Mouse (Mus musculus): Measurements from ENCODE around the gene Fam8a1. TPM values are rescaled to one million over a fixed set of nuclear protein-coding genes. Genes with fewer than 3 reads are reported as not detected.

Gene Fam8a1
- polyA plus RNA-seq, 1 experiment from 2014 or later: 22.0 TPM

DNA sequence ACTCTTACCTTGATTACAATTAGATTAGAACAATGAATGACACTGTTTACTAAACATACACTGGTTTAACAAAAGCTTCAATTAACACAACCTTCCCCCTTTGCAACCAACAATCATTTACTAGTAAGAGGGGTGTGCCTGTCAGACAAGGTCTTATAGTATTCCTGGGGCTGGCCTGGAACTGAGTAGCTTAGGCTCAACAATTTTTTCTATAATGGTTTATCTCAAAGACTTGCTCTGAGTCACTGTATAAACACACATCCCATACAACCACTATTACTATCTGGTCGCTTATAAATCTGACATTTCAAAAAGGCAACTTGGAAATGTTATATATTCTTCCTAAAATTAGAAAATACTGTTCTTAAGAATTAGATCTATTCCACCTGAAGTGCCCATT, 14.0 kb downstream of the Fam8a1 start:
- Histone ChIP-seq H3K4me3 (no peak overlapping the region), H3K36me3 (peaks cover 40% of the 10 kb centered on the region), H3K9ac (no peak overlapping the region), H3K9me3 (no peaks in the 10 kb centered on the region), H3K27me3 (replicated peaks) (no peaks in the 10 kb centered on the region), H3K4me1 (no peaks in the 10 kb centered on the region), H3K27ac (no peak overlapping the region), H3K4me2 (replicated peaks) (no peak overlapping the region)
- WGBS: 98% methylated on average over 1 of the region's 1 CpGs
- ATAC-seq (ENCODE audit: low FRiP score, low read depth): no peak

DNA sequence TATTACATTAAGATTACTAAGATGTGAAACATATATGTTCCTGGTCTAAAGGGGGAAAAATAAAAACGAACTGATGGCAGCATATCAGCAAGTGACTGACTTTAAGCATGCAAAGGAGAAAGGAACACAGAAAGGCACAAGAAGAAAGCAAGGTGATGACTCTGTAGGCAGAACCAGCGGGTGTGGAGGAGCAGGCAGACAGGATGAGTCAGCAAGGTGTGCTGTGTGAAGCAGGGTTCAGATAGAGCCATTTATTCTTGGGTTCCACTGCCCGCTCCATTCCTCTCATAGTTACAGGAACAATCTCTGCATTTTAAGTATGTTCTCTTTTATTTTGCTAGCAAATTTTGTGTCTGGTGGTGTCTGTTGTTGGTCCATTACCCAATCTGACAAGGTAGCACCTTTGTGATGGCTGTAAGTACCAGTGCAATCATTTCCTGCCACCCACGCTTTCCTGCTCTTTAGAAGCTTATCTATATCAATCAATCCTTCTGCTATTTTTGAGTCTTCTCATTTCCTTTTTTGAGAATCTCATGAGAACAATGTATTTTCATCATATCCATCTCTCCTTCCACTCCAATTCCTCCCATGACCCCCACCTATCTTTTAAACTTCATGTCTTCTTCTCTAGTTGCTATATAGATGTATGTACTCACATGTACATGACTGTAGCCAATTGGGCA, 21.4 kb downstream of the Fam8a1 start:
- Histone ChIP-seq H3K27ac (no peak overlapping the region), H3K36me3 (peaks cover 45% of the 10 kb centered on the region), H3K9ac (no peak overlapping the region), H3K4me2 (replicated peaks) (no peak overlapping the region), H3K9me3 (no peaks in the 10 kb centered on the region), H3K4me3 (no peak overlapping the region), H3K4me1 (peaks cover 4% of the 10 kb centered on the region; the same call in 1 of the 2 replicates), H3K27me3 (replicated peaks) (no peaks in the 10 kb centered on the region)
- 87% methylated on average over 4 of the region's 4 CpGs for WGBS
- no peak for ATAC-seq (ENCODE audit: low FRiP score, low read depth)

DNA sequence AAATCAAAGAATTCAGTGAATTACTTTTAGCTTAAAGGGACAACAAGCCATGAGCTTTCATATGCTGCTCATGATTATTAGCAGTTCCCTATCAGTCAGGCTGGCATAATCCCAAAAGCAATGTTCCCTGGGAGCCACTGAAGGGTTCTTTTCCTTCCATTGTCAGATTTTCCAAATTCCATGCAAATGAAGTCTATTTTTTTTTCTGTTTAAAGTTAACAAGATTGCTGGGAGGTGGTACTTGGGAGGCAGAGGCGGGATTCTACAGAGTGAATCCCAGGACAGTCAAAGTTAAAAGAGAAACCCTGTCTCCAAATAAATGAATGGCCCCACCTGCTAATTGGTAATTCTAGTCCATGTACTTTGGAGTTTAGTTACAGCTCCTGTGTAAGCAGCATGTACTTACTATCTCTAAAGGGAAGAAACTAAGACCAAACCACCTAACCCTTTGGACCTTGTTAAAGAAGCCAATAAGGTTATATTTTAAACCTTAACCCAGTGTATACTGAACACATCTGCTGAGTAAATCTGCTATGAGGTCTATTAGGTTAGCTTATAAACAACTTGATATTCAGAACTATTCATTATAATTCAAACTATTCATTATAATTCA, 26.1 kb downstream of the Fam8a1 start:
- no peak overlapping the region for H3K9ac ChIP-seq
- H3K4me3 ChIP-seq: no peak overlapping the region
- ATAC-seq (ENCODE audit: low FRiP score, low read depth): no peak
- no peak overlapping the region for H3K27ac ChIP-seq
- H3K4me1 ChIP-seq: peaks cover 4% of the 10 kb centered on the region; the same call in 1 of the 2 replicates
- no peaks in the 10 kb centered on the region for H3K27me3 ChIP-seq (replicated peaks)
- no peak overlapping the region for H3K4me2 ChIP-seq (replicated peaks)
- WGBS: 54% methylated on average over 1 of the region's 1 CpGs
- peaks cover 36% of the 10 kb centered on the region for H3K36me3 ChIP-seq
- no peaks in the 10 kb centered on the region for H3K9me3 ChIP-seq

DNA sequence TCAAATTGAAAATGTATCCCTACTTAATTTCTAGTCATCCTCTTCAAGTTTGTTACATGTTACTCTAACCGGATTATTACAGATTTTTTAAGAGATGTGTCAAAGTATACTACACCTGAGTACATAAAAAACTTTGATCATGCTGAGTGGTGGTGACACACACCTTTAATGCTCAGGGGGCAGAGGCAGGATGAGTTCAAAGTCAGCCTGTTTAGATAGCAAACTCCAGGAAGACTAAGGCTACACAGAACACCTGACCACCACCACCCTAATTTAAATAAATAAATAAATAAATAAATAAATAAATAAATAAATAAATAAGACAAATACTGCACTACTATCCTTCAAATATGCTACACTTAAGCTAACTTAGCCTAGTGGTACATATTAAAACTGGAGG, 26.6 kb downstream of the Fam8a1 start:
- 95% methylated on average over 1 of the region's 1 CpGs for WGBS
- Histone ChIP-seq H3K36me3 (peaks cover 30% of the 10 kb centered on the region), H3K4me1 (peaks cover 4% of the 10 kb centered on the region; the same call in 1 of the 2 replicates), H3K27ac (no peak overlapping the region), H3K4me2 (replicated peaks) (no peak overlapping the region), H3K9me3 (no peaks in the 10 kb centered on the region), H3K9ac (no peak overlapping the region), H3K27me3 (replicated peaks) (no peaks in the 10 kb centered on the region), H3K4me3 (no peak overlapping the region)
- ATAC-seq (ENCODE audit: low FRiP score, low read depth): no peak

DNA sequence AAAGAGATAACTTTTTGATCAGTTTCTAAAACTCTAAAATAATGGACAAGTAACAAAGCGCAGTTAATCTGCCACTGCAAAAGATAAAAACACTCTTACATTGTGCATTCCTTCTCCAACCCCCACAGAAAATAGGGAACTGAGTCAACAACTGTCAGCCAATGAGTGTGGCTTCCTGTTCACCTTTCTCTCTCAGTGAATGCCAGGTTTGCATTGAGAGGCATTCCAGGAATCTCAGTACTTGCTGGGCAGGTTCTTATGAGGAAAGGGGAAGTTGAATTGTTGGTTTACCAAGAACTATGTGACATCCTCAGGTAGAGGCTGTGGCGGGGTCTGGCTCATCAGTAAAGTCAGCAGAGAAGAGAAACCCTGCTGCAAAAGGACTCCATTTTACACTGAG, 27.5 kb downstream of the Fam8a1 start:
- H3K27me3 ChIP-seq (replicated peaks): no peaks in the 10 kb centered on the region
- H3K4me3 ChIP-seq: no peak overlapping the region
- peaks cover 32% of the 10 kb centered on the region for H3K36me3 ChIP-seq
- H3K27ac ChIP-seq: no peak overlapping the region
- no peak overlapping the region for H3K9ac ChIP-seq
- no peaks in the 10 kb centered on the region for H3K9me3 ChIP-seq
- no peak overlapping the region for H3K4me2 ChIP-seq (replicated peaks)
- H3K4me1 ChIP-seq: peaks cover 4% of the 10 kb centered on the region; the same call in 1 of the 2 replicates
- WGBS: 94% methylated on average over 2 of the region's 2 CpGs
- ATAC-seq (ENCODE audit: low FRiP score, low read depth): no peak

DNA sequence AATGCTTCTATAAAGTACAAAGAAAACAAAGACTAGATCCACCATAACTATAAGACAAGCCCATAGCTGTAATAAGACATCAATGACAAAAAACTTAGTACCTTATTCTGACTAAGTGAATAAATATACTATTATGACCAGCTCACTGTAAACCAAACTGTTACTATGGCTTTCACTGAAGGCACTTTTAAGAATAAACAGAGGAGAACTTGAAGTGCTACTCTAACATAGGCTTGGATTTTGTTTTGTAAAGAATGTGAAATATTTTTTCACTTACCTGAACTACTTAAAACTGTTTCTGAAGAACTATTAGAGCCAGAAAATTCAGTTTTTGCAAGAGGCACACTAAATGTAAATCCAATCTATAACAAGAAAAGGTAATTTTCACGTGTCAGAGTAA, 30.1 kb downstream of the Fam8a1 start:
- Histone ChIP-seq H3K27ac (no peak overlapping the region), H3K4me2 (replicated peaks) (no peak overlapping the region), H3K9me3 (no peaks in the 10 kb centered on the region), H3K36me3 (peaks cover 26% of the 10 kb centered on the region), H3K4me1 (peaks cover 4% of the 10 kb centered on the region; the same call in 1 of the 2 replicates), H3K4me3 (no peak overlapping the region), H3K27me3 (replicated peaks) (no peaks in the 10 kb centered on the region), H3K9ac (no peak overlapping the region)
- WGBS: 95% methylated on average over 1 of the region's 1 CpGs
- ATAC-seq (ENCODE audit: low FRiP score, low read depth): no peak

DNA sequence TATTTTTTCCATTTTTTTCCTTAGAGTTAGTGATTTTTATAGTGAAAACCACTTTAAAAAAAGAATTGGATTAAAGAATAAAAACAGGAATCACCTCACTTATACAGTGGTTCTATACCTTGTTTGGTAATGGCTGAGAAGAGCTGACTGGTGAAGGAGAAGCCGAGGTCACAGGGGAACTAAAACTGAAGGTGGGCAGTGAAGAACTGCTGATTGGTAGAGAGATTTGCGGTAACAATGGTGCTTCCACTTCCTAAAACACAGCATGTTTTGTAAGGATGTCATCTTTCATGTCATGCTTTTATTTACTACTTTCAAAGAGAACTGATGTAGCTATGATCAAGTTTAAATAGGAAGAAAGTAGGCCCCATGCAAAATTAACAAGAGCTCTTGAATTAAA, 32.2 kb downstream of the Fam8a1 start:
- no peak for ATAC-seq (ENCODE audit: low FRiP score, low read depth)
- H3K27me3 ChIP-seq (replicated peaks): no peaks in the 10 kb centered on the region
- no peak overlapping the region for H3K4me2 ChIP-seq (replicated peaks)
- 93% methylated on average over 2 of the region's 2 CpGs for WGBS
- no peaks in the 10 kb centered on the region for H3K9me3 ChIP-seq
- no peak overlapping the region for H3K9ac ChIP-seq
- H3K36me3 ChIP-seq: peaks cover 26% of the 10 kb centered on the region
- H3K27ac ChIP-seq: no peak overlapping the region
- H3K4me3 ChIP-seq: no peak overlapping the region
- H3K4me1 ChIP-seq: no peaks in the 10 kb centered on the region

DNA sequence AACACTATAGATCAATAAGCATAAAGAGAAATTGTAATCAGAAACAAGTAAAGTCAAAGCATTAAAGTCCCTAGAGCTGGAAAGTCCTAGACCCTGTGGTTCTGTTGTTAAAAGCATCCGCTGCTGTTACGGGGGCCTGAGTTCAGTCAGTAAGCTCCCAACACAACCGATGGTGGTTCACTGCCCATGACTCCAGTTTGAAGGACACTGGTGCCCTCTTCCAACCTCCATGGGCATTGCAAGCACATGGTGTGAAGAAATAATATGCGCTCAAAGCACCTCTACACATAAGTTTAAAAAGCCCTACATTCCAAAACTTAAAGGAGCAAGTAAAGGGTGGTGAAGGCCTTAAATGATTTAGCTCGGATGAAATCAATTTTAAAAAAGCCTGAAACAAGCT, 33.8 kb downstream of the Fam8a1 start:
- no peaks in the 10 kb centered on the region for H3K4me1 ChIP-seq
- ATAC-seq (ENCODE audit: low FRiP score, low read depth): no peak
- no peak overlapping the region for H3K4me2 ChIP-seq (replicated peaks)
- WGBS: 85% methylated on average over 5 of the region's 5 CpGs
- no peak overlapping the region for H3K9ac ChIP-seq
- no peak overlapping the region for H3K27ac ChIP-seq
- no peak overlapping the region for H3K4me3 ChIP-seq
- no peaks in the 10 kb centered on the region for H3K9me3 ChIP-seq
- H3K36me3 ChIP-seq: peaks cover 22% of the 10 kb centered on the region
- no peaks in the 10 kb centered on the region for H3K27me3 ChIP-seq (replicated peaks)

DNA sequence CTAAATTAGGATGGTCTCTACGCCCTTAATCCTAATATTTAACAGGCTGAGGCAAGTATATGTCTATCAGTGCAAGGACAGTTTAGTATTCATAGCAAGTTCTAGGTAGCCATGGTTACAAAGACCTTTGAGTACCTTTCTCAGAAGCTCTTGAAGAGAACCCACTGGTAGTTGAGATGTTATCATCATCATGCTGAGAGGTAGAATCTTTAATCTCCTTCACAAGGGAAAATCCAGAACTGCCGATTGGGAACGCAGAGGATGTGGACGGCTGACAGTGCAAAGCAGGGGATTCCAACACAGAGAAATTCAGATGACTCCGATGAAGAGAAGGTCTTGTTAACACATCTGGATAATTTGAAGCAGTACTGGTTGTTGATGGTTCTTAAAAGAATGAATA, 44.2 kb downstream of the Fam8a1 start:
- no peak for ATAC-seq (ENCODE audit: low FRiP score, low read depth)
- Histone ChIP-seq H3K36me3 (peaks cover 40% of the 10 kb centered on the region), H3K9me3 (no peaks in the 10 kb centered on the region)

DNA sequence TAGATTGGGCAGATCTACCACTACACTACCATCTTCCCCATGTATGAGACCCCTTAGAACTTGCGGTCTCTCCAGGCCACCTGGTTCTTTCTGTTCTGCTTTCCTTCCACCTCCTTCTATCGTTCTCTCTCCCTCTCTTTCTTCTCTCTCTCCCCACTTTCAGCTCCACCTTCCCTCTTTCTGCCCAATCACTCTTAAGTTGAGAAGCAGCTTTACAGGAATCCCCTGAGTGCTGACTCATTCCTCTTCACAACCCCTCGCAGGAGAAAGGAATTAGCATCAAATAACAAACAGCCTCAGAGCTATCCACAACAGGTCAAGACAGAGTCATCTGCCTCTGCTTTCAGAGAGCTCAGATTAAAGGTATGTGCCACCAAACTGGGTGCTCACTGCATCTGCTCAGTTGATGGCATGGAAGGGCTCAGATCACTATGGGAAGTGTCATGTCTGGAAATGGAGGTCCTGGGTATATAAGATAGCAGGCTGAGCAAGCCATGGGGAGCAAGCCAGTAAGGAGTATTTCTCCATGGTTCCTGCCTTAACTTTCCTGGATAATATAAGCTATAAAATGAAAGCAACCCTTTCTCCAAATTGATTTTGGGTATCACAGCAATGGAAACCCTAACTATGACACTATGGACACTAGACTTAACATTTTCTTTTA, 46.8 kb downstream of the Fam8a1 start:
- no peaks in the 10 kb centered on the region for H3K4me1 ChIP-seq
- 72% methylated on average over 3 of the region's 3 CpGs for WGBS
- no peaks in the 10 kb centered on the region for H3K27me3 ChIP-seq (replicated peaks)
- no peak overlapping the region for H3K4me3 ChIP-seq
- no peak for ATAC-seq (ENCODE audit: low FRiP score, low read depth)
- peaks cover 29% of the 10 kb centered on the region for H3K36me3 ChIP-seq
- H3K9me3 ChIP-seq: no peaks in the 10 kb centered on the region
- no peak overlapping the region for H3K27ac ChIP-seq
- no peak overlapping the region for H3K9ac ChIP-seq
- H3K4me2 ChIP-seq (replicated peaks): no peak overlapping the region

More for the DNA sequence above, 44.2 kb downstream of the Fam8a1 start:
- no peak overlapping the region for H3K4me3 ChIP-seq
- no peaks in the 10 kb centered on the region for H3K27me3 ChIP-seq (replicated peaks)
- H3K4me2 ChIP-seq (replicated peaks): no peak overlapping the region
- H3K27ac ChIP-seq: no peak overlapping the region
- no peak overlapping the region for H3K9ac ChIP-seq
- H3K4me1 ChIP-seq: no peaks in the 10 kb centered on the region
- 94% methylated on average over 5 of the region's 5 CpGs for WGBS

DNA sequence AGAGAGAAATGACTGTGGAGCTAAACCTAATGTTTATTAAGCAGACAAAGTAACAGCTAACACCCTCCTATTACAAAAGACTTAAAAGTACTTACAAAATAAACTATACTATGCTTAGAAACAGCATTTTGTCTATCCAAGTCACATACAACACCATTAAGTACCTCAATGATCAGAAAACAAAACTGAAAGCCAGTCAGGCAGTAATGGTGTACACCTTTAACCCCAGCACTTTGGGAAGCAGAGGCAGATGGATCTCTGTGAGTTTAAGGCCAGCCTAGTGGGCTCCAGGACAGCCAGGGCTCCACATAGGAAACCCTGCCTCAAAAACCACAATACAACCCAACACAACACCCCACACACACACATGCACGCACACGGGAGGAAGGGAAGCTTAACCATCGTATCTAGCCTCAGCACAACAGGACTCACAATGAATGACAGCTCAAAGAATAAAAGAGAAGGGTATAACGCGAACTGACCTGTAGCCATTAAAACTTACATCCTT, 49.6 kb downstream of the Fam8a1 start:
- no peak for ATAC-seq (ENCODE audit: low FRiP score, low read depth)
- Histone ChIP-seq H3K9me3 (no peaks in the 10 kb centered on the region), H3K4me3 (no peak overlapping the region), H3K27me3 (replicated peaks) (no peaks in the 10 kb centered on the region), H3K27ac (no peak overlapping the region), H3K36me3 (peaks cover 8% of the 10 kb centered on the region), H3K9ac (no peak overlapping the region), H3K4me1 (no peaks in the 10 kb centered on the region), H3K4me2 (replicated peaks) (no peak overlapping the region)
- 82% methylated on average over 5 of the region's 5 CpGs for WGBS

DNA sequence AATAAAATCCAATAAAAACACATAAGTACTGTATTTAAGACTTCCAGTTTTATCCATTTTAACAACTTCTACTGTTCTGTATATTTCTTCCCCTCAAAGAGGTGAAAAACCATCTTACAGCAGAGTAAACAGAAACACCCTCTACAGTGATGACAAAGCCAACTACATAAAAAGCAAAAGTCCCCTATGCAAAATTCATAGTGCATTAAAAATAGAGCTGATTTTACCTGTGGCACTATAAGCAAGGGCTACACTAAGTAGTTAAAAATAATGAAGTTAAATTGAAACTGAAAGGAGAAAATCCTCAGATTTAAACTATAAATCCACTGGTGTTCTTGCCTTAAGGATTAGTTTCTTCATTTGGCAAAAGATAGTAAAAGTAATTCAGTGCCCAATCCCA, 51.7 kb downstream of the Fam8a1 start:
- peaks cover 7% of the 10 kb centered on the region for H3K36me3 ChIP-seq
- no peaks in the 10 kb centered on the region for H3K27me3 ChIP-seq (replicated peaks)
- H3K9me3 ChIP-seq: no peaks in the 10 kb centered on the region
- no peak overlapping the region for H3K4me3 ChIP-seq
- peaks cover 6% of the 10 kb centered on the region for H3K4me1 ChIP-seq
- no peak overlapping the region for H3K4me2 ChIP-seq (replicated peaks)
- ATAC-seq (ENCODE audit: low FRiP score, low read depth): no peak
- no peak overlapping the region for H3K27ac ChIP-seq
- no peak overlapping the region for H3K9ac ChIP-seq
